Mouse (Mus musculus) limb, embryonic 14.5 days (tissue): ENCODE measurements around the gene Hdhd5. TPM values are rescaled to one million over a fixed set of nuclear protein-coding genes. Genes with fewer than 3 reads are reported as not detected.
A peak's percentile ranks its signal among the peaks of the same experiment; 100 is the strongest.

Experiments
- ATAC-seq: fragments of 200-750 bp; cut with Nextera tagmentation; 2 replicates; pipeline ENCODE4 v1.8.0; 2017; ENCODE audit warnings: low read depth, moderate number of reproducible peaks, moderate TSS enrichment; ENCODE audit not compliant: low FRiP score
- DNase-seq: peaks from one replicate; pipeline ENCODE4 v3.0.0-alpha.2; 2015; ENCODE audit warnings: low spot score
- H3K27ac ChIP-seq: fragments of 300-500 bp; sonication (generic); replicated peaks from 2 replicates; pipeline ENCODE4 v1.5.1; 2014; ENCODE audit warnings: low read depth, mild to moderate bottlenecking, low read length, moderate library complexity, mixed read lengths
- H3K27me3 ChIP-seq: fragments of 300-500 bp; sonication (generic); 2 replicates; pipeline ENCODE4 v1.6.1; 2014; ENCODE audit warnings: low read length, mixed read lengths; ENCODE audit not compliant: control insufficient read depth, insufficient read depth
- H3K36me3 ChIP-seq: fragments of 300-500 bp; sonication (generic); 2 replicates; pipeline ENCODE4 v1.6.1; 2014; ENCODE audit warnings: mild to moderate bottlenecking, low read length, moderate library complexity, mixed read lengths; ENCODE audit not compliant: control insufficient read depth, insufficient read depth
- H3K4me1 ChIP-seq: fragments of 300-500 bp; sonication (generic); 2 replicates; pipeline ENCODE4 v1.6.1; 2014; ENCODE audit warnings: antibody characterized with exemption, low read length, mixed read lengths; ENCODE audit not compliant: control insufficient read depth, insufficient read depth
- H3K4me2 ChIP-seq: fragments of 300-500 bp; sonication (generic); replicated peaks from 2 replicates; pipeline ENCODE4 v1.6.1; 2014; ENCODE audit warnings: low read depth, mild to moderate bottlenecking, low read length, moderate library complexity; ENCODE audit not compliant: severe bottlenecking
- H3K4me3 ChIP-seq: fragments of 300-500 bp; sonication (generic); replicated peaks from 2 replicates; pipeline ENCODE4 v1.5.1; 2014; ENCODE audit warnings: low read length
- H3K9ac ChIP-seq: fragments of 300-500 bp; sonication (generic); 2 replicates; pipeline ENCODE4 v1.6.1; 2014; ENCODE audit warnings: mild to moderate bottlenecking, low read depth, low read length, moderate library complexity; ENCODE audit not compliant: severe bottlenecking
- H3K9me3 ChIP-seq: fragments of 300-500 bp; sonication (generic); 2 replicates; pipeline ENCODE4 v1.6.1; 2016; ENCODE audit warnings: low read length; ENCODE audit not compliant: control insufficient read depth
- POLR2A ChIP-seq: fragments of 200-500 bp; IDR thresholded peaks from 2 replicates; pipeline ENCODE4 v1.8.0; 2012; ENCODE audit warnings: inconsistent platforms, mild to moderate bottlenecking, moderate library complexity, borderline replicate concordance; ENCODE audit not compliant: insufficient read depth, insufficient read length; ENCODE audit errors: extremely low read depth
- WGBS: fragments of 180-500 bp; shearing (Covaris S2); extraction: QIAGEN DNeasy Blood & Tissue Kit; methylation state at CpG from one replicate; pipeline ENCODE4 v1.1.7; 2014; 5-methylcytosine and 5-hydroxymethylcytosine counted together
- polyA plus RNA-seq, 2 experiments: library from polyadenylated mRNA; depleted of rRNA in 1 of 2; stranded (reverse) in 1 of 2; unstranded in 1 of 2; fragments of >200 nt; fragmentation: Nextera tagmentation in 1 of 2; extraction: Ambion mirVana in 1 of 2; gene quantifications; 2 replicates each; pipeline versions ENCODE4 v1.2.1 to v1.2.3; 2012 to 2014

The Hdhd5 gene
- polyA plus RNA-seq, 2 experiments, result 12.5 to 25.2 TPM

DNA sequence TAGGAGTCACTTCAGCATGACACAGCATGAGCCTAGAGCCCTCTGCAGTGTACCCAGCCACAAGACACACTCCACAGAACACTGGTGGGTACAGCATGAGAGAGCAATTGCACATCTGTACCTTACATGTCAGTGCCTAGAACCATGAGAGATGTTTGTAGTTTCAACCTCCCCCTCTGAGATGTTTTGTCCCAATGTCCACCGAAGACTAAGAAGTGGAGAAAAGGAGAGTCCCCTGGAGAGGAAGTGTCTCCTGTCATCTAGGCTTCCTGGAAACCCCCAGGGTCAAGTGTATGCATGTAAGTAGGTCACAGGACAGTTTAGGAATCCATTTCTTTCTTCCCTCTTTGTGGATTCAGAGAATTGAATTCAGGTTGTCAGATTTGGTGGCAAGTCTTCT is 41.3 kb upstream of the Hdhd5 start:
- Histone ChIP-seq H3K4me2 (no peak overlapping the region), H3K9ac (no peak overlapping the region), H3K4me3 (no peak overlapping the region), H3K9me3 (no peaks in the 10 kb centered on the region), H3K27me3 (no peaks in the 10 kb centered on the region), H3K27ac (no peak overlapping the region), H3K4me1 (no peaks in the 10 kb centered on the region), H3K36me3 (no peaks in the 10 kb centered on the region)
- TF ChIP-seq POLR2A, result no peak
- 68% methylated on average over 1 of the region's 1 CpGs for WGBS
- ATAC-seq (no peak), DNase-seq (no peak)

DNA sequence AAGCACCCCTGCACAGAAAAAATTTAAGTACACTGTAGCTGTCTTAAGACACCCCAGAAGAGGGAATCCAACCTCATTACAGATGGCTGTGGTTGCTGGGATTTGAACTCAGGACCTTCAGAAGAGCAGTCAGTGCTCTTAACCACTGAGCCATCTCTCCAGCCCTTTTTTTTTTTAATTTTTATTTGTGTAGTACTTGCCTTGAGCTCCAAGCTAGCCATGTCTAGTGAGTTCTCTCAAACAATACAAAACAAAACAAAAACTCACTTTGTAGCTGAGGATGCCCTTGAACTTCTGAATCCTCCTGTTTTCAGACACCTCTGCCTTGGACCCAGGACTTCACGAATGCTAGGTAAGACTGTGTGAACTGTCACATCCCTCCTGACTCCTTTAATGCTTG is 37.1 kb upstream of the Hdhd5 start:
- TF ChIP-seq POLR2A, result no peak
- 88% methylated on average over 1 of the region's 1 CpGs for WGBS
- Histone ChIP-seq H3K4me2 (no peak overlapping the region), H3K27ac (no peak overlapping the region), H3K4me3 (no peak overlapping the region), H3K9ac (no peak overlapping the region), H3K36me3 (no peaks in the 10 kb centered on the region), H3K9me3 (no peaks in the 10 kb centered on the region), H3K27me3 (no peaks in the 10 kb centered on the region), H3K4me1 (no peaks in the 10 kb centered on the region)
- DNase-seq, result no peak
- no peak for ATAC-seq

DNA sequence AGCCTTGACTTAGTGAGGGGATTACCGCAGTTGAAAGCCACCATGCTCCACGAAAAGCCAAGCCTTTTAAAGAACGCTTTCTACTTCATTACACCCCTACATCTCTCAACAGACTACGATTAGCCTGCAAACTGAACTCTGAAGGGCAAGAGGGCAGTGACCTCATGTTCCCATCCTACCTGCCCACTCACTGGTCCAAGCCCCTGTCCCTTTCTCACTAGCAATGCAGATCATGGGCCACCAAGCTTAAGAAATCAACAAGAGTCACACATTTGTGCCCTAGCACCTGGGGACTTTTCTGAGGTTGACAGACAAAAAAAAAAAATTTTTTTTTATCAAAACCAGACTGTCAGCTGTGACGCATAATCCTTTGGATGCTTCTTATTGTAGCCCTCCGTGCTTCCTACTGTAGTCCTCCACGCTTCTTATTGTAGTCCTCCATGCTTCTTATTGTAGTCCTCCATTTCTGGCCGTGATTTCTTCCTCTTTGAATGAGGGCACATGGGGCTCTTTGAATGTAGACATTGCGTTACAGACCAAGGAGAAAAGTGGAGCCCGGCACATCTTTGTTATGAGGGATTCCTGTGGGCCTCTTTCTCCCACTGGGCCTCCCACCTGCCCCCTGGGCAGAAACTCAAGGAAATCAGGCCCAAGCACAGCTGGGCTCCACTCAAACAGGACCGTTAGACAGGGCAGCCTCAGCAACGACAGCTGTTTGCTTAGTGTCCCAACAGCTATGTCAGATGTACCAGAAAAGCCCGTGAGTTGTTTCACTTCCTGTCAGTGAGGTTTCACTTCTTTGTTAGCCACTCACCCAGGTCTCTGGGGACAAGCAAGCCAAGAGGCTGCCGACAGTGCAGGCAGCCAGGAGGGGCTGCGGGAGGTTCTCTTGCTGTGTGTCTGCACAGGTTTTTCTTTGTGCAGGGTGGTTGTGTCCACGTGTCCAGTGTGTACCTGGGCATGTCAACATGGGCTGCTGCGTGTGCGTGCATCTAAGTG is 36.1 kb upstream of the Hdhd5 start:
- Histone ChIP-seq H3K27ac (no peak overlapping the region), H3K9ac (no peak overlapping the region), H3K4me1 (no peaks in the 10 kb centered on the region), H3K4me2 (no peak overlapping the region), H3K36me3 (no peaks in the 10 kb centered on the region), H3K9me3 (no peaks in the 10 kb centered on the region), H3K27me3 (no peaks in the 10 kb centered on the region), H3K4me3 (no peak overlapping the region)
- DNase-seq (peak; percentile 33), ATAC-seq (no peak)
- no peak for TF ChIP-seq POLR2A
- WGBS, result 63% methylated on average over 18 of the region's 18 CpGs

DNA sequence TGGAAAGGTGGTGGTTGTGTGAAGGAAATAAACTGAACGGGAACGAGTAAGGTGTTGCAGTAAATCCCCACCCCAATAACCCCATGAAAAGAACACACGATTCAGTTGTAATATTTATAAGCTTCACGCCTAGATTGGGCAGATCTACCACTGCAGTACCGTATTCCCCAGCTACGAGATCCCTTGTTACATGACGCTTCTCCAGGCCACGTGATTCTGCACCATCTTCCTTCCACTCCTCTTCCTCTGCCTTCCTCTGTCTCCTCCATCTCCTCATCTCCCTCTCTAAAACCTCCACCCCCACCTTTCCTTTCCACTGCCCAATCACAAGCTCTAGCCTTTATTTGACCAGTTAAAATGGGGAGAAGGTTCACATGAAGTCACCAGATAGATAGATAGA is 25.5 kb upstream of the Hdhd5 start:
- WGBS, result 80% methylated on average over 8 of the region's 8 CpGs
- ATAC-seq, result no peak
- Histone ChIP-seq H3K9ac (no peak overlapping the region), H3K27me3 (no peaks in the 10 kb centered on the region), H3K4me2 (no peak overlapping the region), H3K9me3 (no peaks in the 10 kb centered on the region), H3K4me1 (no peaks in the 10 kb centered on the region), H3K4me3 (no peak overlapping the region), H3K36me3 (no peaks in the 10 kb centered on the region), H3K27ac (no peak overlapping the region)
- no peak for DNase-seq
- no peak for TF ChIP-seq POLR2A

DNA sequence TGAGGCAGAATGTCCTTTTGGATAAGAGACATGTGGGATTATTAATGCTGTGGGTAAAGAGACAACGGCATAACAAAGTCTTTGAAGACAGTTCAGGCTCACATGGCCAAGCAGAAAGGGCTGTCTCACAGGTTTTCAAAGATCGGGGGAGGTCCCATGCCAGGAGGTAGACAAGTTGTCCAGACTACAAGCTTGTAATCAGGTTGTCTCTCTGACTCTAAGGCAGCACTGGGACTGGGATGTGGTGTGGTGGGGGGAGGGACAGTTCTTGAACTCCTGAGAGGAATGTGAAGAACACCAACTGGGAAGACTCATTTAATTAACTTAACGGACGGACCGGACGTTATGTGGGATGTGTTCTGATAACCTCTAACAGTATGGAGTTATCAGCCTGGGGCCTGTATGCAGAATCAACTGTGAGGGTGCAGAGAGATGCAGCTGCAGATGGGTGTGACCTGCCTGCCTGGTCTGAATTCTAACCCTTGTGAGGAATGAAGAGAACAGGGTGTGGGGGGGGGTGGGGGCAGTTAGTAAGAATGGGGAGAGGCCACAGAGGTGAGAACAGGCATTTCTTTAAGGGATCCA is 25.0 kb upstream of the Hdhd5 start:
- ATAC-seq (no peak), DNase-seq (no peak)
- no peaks in the 10 kb centered on the region for H3K4me1 ChIP-seq
- no peak for TF ChIP-seq POLR2A
- no peak overlapping the region for H3K4me2 ChIP-seq
- 86% methylated on average over 6 of the region's 6 CpGs for WGBS
- no peaks in the 10 kb centered on the region for H3K9me3 ChIP-seq
- no peak overlapping the region for H3K27ac ChIP-seq
- no peaks in the 10 kb centered on the region for H3K36me3 ChIP-seq
- H3K9ac ChIP-seq, result no peak overlapping the region
- no peaks in the 10 kb centered on the region for H3K27me3 ChIP-seq
- H3K4me3 ChIP-seq, result no peak overlapping the region
